Mouse (Mus musculus): Measurements from ENCODE around the gene Grm2. TPM values are rescaled to one million over a fixed set of nuclear protein-coding genes. Genes with fewer than 3 reads are reported as not detected.

Grm2 gene
- polyA plus RNA-seq, 1 experiment, result not detected

GRCm38 (mm10) chr9:106613951-106614350 lies 41.9 kb downstream of the Grm2 start:
- no peak for TF ChIP-seq GATA1 (IDR thresholded peaks at IDR 0.05; ENCODE audit: low read length)

GRCm38 (mm10) chr9:106610727-106611126 lies 45.2 kb downstream of the Grm2 start:
- no peak for TF ChIP-seq GATA1 (IDR thresholded peaks at IDR 0.05; ENCODE audit: low read length)

GRCm38 (mm10) chr9:106600546-106600945 lies 55.3 kb downstream of the Grm2 start:
- no peak for TF ChIP-seq GATA1 (IDR thresholded peaks at IDR 0.05; ENCODE audit: low read length)

- TF ChIP-seq GATA1 (IDR thresholded peaks at IDR 0.05; ENCODE audit: low read length), result no peak
These were observed 57.4 kb downstream of the Grm2 start for GRCm38 (mm10) chr9:106598466-106598865.

- no peak for TF ChIP-seq GATA1 (IDR thresholded peaks at IDR 0.05; ENCODE audit: low read length)
These were observed 60.0 kb downstream of the Grm2 start for GRCm38 (mm10) chr9:106595836-106596235.

Other genes with a start within 250 kb of the Grm2 start
- 40.2 and 40.6 TPM in 2 replicates for gene Rpl29, start 226.6 kb downstream of the Grm2 start, polyA plus RNA-seq (2012)
- gene Acy1, start 217.8 kb downstream of the Grm2 start, polyA plus RNA-seq (2012), result 15.0 and 24.3 TPM in 2 replicates
- gene Abhd14b, start 208.6 kb downstream of the Grm2 start, polyA plus RNA-seq (2012), result 1.1 and 1.5 TPM in 2 replicates
- 13.6 and 24.5 TPM in 2 replicates for gene Abhd14a, start 208.4 kb downstream of the Grm2 start, polyA plus RNA-seq (2012)
- gene Pcbp4, start 202.8 kb downstream of the Grm2 start, polyA plus RNA-seq (2012), result 17.6 and 22.6 TPM in 2 replicates
- gene Gpr62, start 190.1 kb downstream of the Grm2 start, polyA plus RNA-seq (2012), result not detected in 2 replicates
- 440 and 496 TPM in 2 replicates for gene Rrp9, start 180.1 kb downstream of the Grm2 start, polyA plus RNA-seq (2012)
- 1.2 and 1.3 TPM in 2 replicates for gene Parp3, start 179.1 kb downstream of the Grm2 start, polyA plus RNA-seq (2012)
- not detected in 2 replicates for gene Iqcf1, start 156.1 kb downstream of the Grm2 start, polyA plus RNA-seq (2012)
- not detected in 2 replicates for gene Iqcf5, start 141.5 kb downstream of the Grm2 start, polyA plus RNA-seq (2012)
- gene Iqcf3, start 94.5 kb downstream of the Grm2 start, polyA plus RNA-seq (2012), result not detected in 2 replicates
- gene Iqcf4, start 85.1 kb downstream of the Grm2 start, polyA plus RNA-seq (2012), result not detected in 2 replicates
- not detected in 2 replicates for gene Iqcf6, start 29.5 kb downstream of the Grm2 start, polyA plus RNA-seq (2012)
- 47.2 and 52.5 TPM in 2 replicates for gene Tex264, start 29.8 kb upstream of the Grm2 start, polyA plus RNA-seq (2012)
- gene Rad54l2, start 133.1 kb upstream of the Grm2 start, polyA plus RNA-seq (2012), result 8.1 and 8.5 TPM in 2 replicates
- 5.1 and 6.9 TPM in 2 replicates for gene Dcaf1, start 165.8 kb upstream of the Grm2 start, polyA plus RNA-seq (2012)
- 23.7 and 38.9 TPM in 2 replicates for gene Rbm15b, start 231.3 kb upstream of the Grm2 start, polyA plus RNA-seq (2012)
- gene Manf, start 235.9 kb upstream of the Grm2 start, polyA plus RNA-seq (2012), result 99.2 and 161 TPM in 2 replicates

All from G1E-ER4 (cell line).